In the genomic region with DNA sequence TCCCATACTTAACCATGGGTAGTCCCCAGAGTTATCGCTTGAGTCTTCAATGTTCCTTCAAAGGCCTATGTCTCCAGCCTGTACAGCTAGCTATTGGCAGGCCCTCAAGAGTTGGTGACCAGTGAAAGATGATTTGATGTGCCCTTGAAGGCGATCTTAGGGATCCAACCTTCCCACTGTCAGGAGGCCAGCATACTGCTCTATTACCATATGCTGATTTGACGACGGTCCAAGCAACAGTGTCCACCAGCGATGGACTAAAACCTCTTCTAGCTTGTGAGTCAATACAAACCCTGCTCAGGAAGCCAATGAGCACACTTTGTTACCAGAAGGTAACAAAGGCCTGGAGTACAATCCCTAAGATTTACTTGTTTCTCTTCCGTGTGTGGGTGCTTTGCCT, we compare ENCODE assay signal across 19 mouse cellular contexts.
DNase-seq lines count a peak whose midpoint lies in the region; ATAC-seq and TF ChIP-seq lines count a peak whose summit lies in the region.
"Had no signal": no experiment of that assay in that cellular context is flagged by ENCODE, and none has a peak within 500 bp of the region (broad histone marks: within the 10 kb centered on the region; RNA-seq: fewer than 3 reads in every experiment).

No protein-coding gene starts in this region.

- WGBS in midbrain, embryonic 11.5 days, result 92% methylated on average over 6 of the region's 6 CpGs
- 94% methylated on average over 6 of the region's 6 CpGs for WGBS in midbrain, embryonic 10.5 days
- whole genome bisulfite sequencing in hindbrain, embryonic 11.5 days, result 97% methylated on average over 6 of the region's 6 CpGs
- WGBS in lung, postnatal 0 days, result 91% methylated on average over 6 of the region's 6 CpGs

- no peak overlapping the region for H3K9ac ChIP-seq in midbrain, embryonic 11.5 days (ENCODE audit: low read length)
- H3K9ac ChIP-seq in hindbrain, embryonic 11.5 days (ENCODE audit: low read depth, low read length), result no peak overlapping the region
- H3K9ac ChIP-seq in lung, postnatal 0 days (replicated peaks; ENCODE audit: low read depth), result no peak overlapping the region
- H3K9ac ChIP-seq: forebrain, embryonic 13.5 days; forebrain, postnatal 0 days; heart, embryonic 12.5 days; hindbrain, embryonic 15.5 days had no signal

- no peaks in the 10 kb centered on the region for H3K36me3 ChIP-seq in midbrain, embryonic 11.5 days (ENCODE audit: control insufficient read depth, insufficient read depth, low read length)
- peaks cover 25% of the 10 kb centered on the region for H3K36me3 ChIP-seq in midbrain, embryonic 10.5 days
- no peaks in the 10 kb centered on the region for H3K36me3 ChIP-seq in hindbrain, embryonic 11.5 days (ENCODE audit: control insufficient read depth, insufficient read depth, low read length)
- H3K36me3 ChIP-seq in lung, postnatal 0 days (ENCODE audit: insufficient read depth, low read length), result no peaks in the 10 kb centered on the region; the same call in 1 of the 2 replicates
- H3K36me3 ChIP-seq: hindbrain, embryonic 15.5 days had no signal

- no peak overlapping the region for H3K27ac ChIP-seq in midbrain, embryonic 11.5 days (ENCODE audit: low read depth, low read length)
- H3K27ac ChIP-seq in midbrain, embryonic 10.5 days (replicated peaks), result no peak overlapping the region
- no peak overlapping the region for H3K27ac ChIP-seq in hindbrain, embryonic 11.5 days (ENCODE audit: low read depth, low read length)
- no peak overlapping the region for H3K27ac ChIP-seq in lung, postnatal 0 days (ENCODE audit: low read length)
- H3K27ac ChIP-seq: embryonic facial prominence, embryonic 10.5 days; forebrain, embryonic 13.5 days; heart, adult 2 months; hindbrain, embryonic 10.5 days; hindbrain, embryonic 15.5 days had no signal

- H3K4me3 ChIP-seq in midbrain, embryonic 11.5 days (ENCODE audit: low read depth, low read length), result no peak overlapping the region
- no peak overlapping the region for H3K4me3 ChIP-seq in midbrain, embryonic 10.5 days
- no peak overlapping the region for H3K4me3 ChIP-seq in hindbrain, embryonic 11.5 days (ENCODE audit: low read depth, low read length)
- no peak overlapping the region for H3K4me3 ChIP-seq in lung, postnatal 0 days (ENCODE audit: low read depth, low read length)
- H3K4me3 ChIP-seq: embryonic facial prominence, embryonic 10.5 days; forebrain, embryonic 13.5 days; heart, adult 2 months; heart, embryonic 12.5 days; hindbrain, embryonic 10.5 days; hindbrain, embryonic 15.5 days had no signal

- no peak for TF ChIP-seq EP300 in lung, postnatal 0 days (IDR thresholded peaks at IDR 0.05)

- 0 out of 2 replicates have a peak, but pooled peaks cover 4% of the 10 kb centered on the region for H3K4me1 ChIP-seq in midbrain, embryonic 11.5 days (ENCODE audit: control insufficient read depth, insufficient read depth, low read length)
- H3K4me1 ChIP-seq in midbrain, embryonic 10.5 days, result peaks cover 11% of the 10 kb centered on the region
- H3K4me1 ChIP-seq in hindbrain, embryonic 11.5 days (replicated peaks; ENCODE audit: control insufficient read depth, insufficient read depth, low read length), result 0 out of 2 replicates have a peak, but pooled peaks cover 2% of the 10 kb centered on the region
- H3K4me1 ChIP-seq in lung, postnatal 0 days (ENCODE audit: insufficient read depth, low read depth, low read length), result peaks cover 10% of the 10 kb centered on the region

- no peak overlapping the region for H3K4me2 ChIP-seq in midbrain, embryonic 11.5 days
- no peak overlapping the region for H3K4me2 ChIP-seq in hindbrain, embryonic 11.5 days (replicated peaks; ENCODE audit: low read depth, low read length)
- H3K4me2 ChIP-seq in lung, postnatal 0 days (replicated peaks; ENCODE audit: low read depth, low read length), result no peak overlapping the region
- H3K4me2 ChIP-seq: forebrain, embryonic 13.5 days; heart, embryonic 12.5 days; hindbrain, embryonic 15.5 days had no signal

- H3K9me3 ChIP-seq in midbrain, embryonic 11.5 days (ENCODE audit: control insufficient read depth, low read length), result no peaks in the 10 kb centered on the region
- no peaks in the 10 kb centered on the region for H3K9me3 ChIP-seq in midbrain, embryonic 10.5 days (replicated peaks)
- H3K9me3 ChIP-seq in hindbrain, embryonic 11.5 days (ENCODE audit: control insufficient read depth, low read length), result no peaks in the 10 kb centered on the region
- no peaks in the 10 kb centered on the region for H3K9me3 ChIP-seq in lung, postnatal 0 days (ENCODE audit: low read length)
- H3K9me3 ChIP-seq: embryonic facial prominence, embryonic 10.5 days; forebrain, embryonic 13.5 days; heart, embryonic 12.5 days; hindbrain, embryonic 10.5 days; hindbrain, embryonic 15.5 days had no signal

- ATAC-seq in midbrain, embryonic 11.5 days (ENCODE audit: low FRiP score), result no peak
- no peak for ATAC-seq in hindbrain, embryonic 11.5 days (ENCODE audit: low FRiP score)
- ATAC-seq in lung, postnatal 0 days, result no peak
- ATAC-seq: forebrain, embryonic 13.5 days; forebrain, postnatal 0 days; intestine, embryonic 16.5 days had no signal

- DNase-seq in midbrain, embryonic 11.5 days (ENCODE audit: low spot score, missing footprints), result peak; percentile 49
- no peak for DNase-seq in midbrain, embryonic 10.5 days (ENCODE audit: low spot score)
- DNase-seq in cerebellum, adult 8-10 months, result peak; percentile 84
- peak; percentile 73 to 85 for DNase-seq in cerebellum, postnatal 14 days
- no peak for DNase-seq in embryo, embryonic 10.5 days (ENCODE audit: low spot score)
- no peak for DNase-seq in ovary, postnatal 36 days (ENCODE audit: low spot score)
- DNase-seq in hindbrain, embryonic 11.5 days (ENCODE audit: low spot score), result no peak
- no peak for DNase-seq in lung, postnatal 0 days (ENCODE audit: low spot score)
- DNase-seq: adrenal gland, postnatal 14 days; forebrain, postnatal 0 days; gastrocnemius, postnatal 14 days; heart, adult 2 months; kidney, adult 2 months had no signal

- TF ChIP-seq CTCF in lung, postnatal 0 days (IDR thresholded peaks at IDR 0.05), result no peak

- H3K27me3 ChIP-seq in midbrain, embryonic 11.5 days (ENCODE audit: control insufficient read depth, insufficient read depth, low read length), result no peaks in the 10 kb centered on the region
- H3K27me3 ChIP-seq in midbrain, embryonic 10.5 days (ENCODE audit: low read depth, poor library complexity, severe bottlenecking), result no peaks in the 10 kb centered on the region
- H3K27me3 ChIP-seq in hindbrain, embryonic 11.5 days (ENCODE audit: control insufficient read depth, insufficient read depth, low read length), result no peaks in the 10 kb centered on the region
- no peaks in the 10 kb centered on the region for H3K27me3 ChIP-seq in lung, postnatal 0 days (replicated peaks; ENCODE audit: insufficient read depth, low read length)
- H3K27me3 ChIP-seq: forebrain, embryonic 13.5 days; heart, embryonic 12.5 days; hindbrain, embryonic 15.5 days had no signal

Comparison
In these comparisons a context has a peak if more than half of its experiments do, and no peak if none do; other contexts are left out.
1. DNase-seq: peak in midbrain, embryonic 11.5 days (single experiment), cerebellum, adult 8-10 months (single experiment) and cerebellum, postnatal 14 days (2 of 2); none in midbrain, embryonic 10.5 days (single experiment), embryo, embryonic 10.5 days (single experiment), ovary, postnatal 36 days (single experiment), hindbrain, embryonic 11.5 days (single experiment) and lung, postnatal 0 days (single experiment).